Mouse (Mus musculus) ovary, adult 18-20 months (tissue): ENCODE measurements around the gene Jmjd6.

Experiments
- DNase-seq: peaks from one replicate; pipeline ENCODE4 v3.0.0; 2022; ENCODE audit warnings: low spot score, mixed read lengths

Gene Jmjd6

DNA sequence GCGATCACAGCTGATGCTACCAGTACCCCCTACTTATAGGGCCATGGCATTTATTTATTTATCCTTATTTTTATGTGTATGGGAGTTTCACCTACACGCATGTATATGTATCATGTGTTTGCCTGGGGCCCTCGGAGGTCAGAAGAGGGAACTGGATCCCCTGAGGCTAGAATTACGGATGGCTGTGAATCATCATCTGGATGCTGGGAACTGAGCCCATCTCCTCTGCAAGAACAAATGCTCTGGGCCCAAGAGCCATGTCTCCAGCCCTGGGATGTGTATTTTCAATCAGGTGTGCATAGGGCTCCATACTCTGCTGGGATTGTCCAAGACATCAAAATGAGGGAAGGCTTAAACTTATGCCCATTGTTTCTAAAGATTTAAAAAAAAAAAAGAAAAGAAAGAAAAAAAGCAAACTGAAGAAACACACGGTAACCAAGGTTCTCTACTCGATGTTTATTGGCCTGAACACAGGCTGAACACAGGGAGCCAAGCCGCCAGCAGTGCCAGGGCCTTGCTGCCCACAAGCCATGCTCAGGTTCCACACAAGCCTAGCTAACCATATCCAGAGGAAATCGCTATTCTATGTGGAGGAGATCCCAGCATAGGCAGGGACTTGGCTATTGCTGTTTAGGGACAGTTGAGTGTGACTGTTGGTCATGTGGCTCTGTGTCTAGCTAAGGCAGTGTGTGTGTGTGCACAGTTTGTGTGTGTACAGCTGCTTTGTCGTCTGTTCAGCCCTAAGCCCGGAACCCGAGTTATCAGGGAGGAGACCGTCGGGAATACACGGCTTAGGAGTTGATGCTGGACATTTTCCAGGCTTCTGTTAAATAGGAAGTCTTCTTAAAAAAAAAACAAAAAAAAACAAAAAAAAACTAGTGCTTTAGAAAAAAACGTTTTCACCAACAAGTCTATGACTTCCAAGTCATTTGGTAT, 36.8 kb downstream of the Jmjd6 start:
- DNase-seq, result no peak

DNA sequence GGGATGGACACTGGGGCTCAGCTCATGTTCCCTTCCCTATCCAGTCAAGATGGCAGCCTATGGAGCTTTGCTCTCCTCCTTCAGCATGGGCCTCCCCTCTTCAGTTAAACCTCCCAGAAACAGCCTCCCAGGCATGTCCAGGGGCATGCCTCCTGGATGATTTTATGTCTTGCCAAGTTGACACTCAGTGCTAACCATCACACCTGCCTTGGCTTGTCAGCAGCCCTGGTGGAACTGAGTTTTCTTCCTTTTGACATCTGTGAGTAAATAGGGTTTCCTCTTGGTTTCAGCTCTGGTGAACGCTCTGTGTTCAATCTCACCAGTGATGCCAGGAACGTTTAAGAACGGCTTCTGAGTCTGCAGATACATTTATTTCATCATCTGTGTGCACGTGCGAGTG, 40.5 kb downstream of the Jmjd6 start:
- no peak for DNase-seq

- DNase-seq, result no peak
Measured at GRCm38 (mm10) chr11:116801106-116801505, 42.1 kb downstream of the Jmjd6 start.

- DNase-seq, result no peak
Measured at GRCm38 (mm10) chr11:116799364-116799763, 43.9 kb downstream of the Jmjd6 start.
